Mouse (Mus musculus): ENCODE measurements at regions not wholly inside any gene's neighbourhood (a gene's known extent, or its start where the extent isn't known, plus 50 kb on each side); places are given as distances from the start of the nearest gene placed in this dataset.

DNA sequence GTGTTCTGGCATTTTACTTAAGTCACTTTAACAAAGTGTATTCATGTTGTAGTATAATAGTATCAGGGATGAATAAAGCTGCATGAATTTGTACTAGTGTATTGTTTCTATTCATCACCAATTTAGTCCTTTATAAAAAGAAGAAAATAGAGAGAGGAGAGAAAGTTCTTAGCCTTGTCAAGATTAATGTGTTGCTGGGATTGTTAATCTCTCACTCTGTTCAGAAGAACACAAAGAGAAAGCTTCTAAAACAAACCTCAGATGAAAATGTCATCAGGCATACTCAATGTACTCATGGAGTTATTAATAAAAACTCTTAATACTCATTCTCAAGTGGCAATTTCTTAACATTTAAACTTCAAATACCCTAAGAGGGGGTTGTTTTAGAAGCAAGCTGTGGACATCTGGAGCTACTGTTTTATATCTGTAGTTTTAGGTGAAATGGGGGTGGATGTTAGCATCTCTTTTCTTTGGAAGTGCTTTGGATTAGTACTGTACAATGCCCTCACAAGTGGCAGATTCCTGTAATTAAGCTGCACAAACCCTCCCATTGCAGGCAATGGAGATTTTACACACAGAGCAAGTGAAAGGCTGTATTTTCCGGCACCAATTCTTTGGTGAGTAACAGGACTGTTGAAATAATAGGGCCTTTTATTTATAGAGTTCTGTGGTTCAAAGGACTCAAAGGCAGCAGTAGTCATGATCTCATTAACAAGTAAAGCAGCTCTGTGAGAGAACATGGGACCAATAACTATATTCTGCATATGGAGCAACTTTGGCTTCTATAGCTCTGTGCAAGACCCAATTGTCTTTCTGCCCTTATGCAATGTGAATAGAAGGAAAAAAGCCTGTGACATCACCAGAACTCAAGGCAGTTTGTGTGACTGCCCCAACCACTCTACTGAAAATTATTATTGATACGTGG lies 273.4 kb upstream of the Epha5 start:
- no peaks in the 10 kb centered on the region for H3K9me3 ChIP-seq
- ATAC-seq (ENCODE audit: insufficient number of reproducible peaks, insufficient read depth, low FRiP score, low TSS enrichment): no peak
- H3K4me1 ChIP-seq: no peaks in the 10 kb centered on the region
- 85% methylated on average over 2 of the region's 2 CpGs for WGBS
- no peak overlapping the region for H3K4me3 ChIP-seq
- no peak overlapping the region for H3K9ac ChIP-seq
- no peaks in the 10 kb centered on the region for H3K36me3 ChIP-seq
- no peaks in the 10 kb centered on the region for H3K27me3 ChIP-seq
- H3K27ac ChIP-seq: no peak overlapping the region
- no peak overlapping the region for H3K4me2 ChIP-seq (replicated peaks)

DNA sequence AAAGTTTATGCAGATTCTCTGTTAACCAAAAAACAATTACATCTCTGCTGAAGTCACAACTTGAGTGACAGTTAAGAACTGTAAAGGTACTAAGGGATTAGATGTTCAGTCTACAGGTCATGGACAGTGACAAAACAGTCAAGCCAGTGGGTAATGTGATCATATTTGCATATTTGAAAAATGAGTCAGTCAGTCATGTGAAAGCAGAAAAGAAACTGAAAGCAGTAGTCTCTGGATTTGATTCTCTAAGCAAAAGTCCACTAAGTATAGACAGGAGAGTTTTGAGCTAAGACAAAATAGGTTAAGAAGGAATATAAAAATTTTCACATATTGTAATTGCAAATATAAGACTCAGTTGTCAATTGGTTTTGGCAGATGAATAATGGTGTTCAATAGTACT lies 270.4 kb upstream of the Epha5 start:
- Histone ChIP-seq H3K4me2 (replicated peaks) (no peak overlapping the region), H3K27ac (no peak overlapping the region), H3K9me3 (no peaks in the 10 kb centered on the region), H3K36me3 (no peaks in the 10 kb centered on the region), H3K4me3 (no peak overlapping the region), H3K4me1 (no peaks in the 10 kb centered on the region), H3K27me3 (no peaks in the 10 kb centered on the region), H3K9ac (no peak overlapping the region)
- ATAC-seq (ENCODE audit: insufficient number of reproducible peaks, insufficient read depth, low FRiP score, low TSS enrichment): no peak

DNA sequence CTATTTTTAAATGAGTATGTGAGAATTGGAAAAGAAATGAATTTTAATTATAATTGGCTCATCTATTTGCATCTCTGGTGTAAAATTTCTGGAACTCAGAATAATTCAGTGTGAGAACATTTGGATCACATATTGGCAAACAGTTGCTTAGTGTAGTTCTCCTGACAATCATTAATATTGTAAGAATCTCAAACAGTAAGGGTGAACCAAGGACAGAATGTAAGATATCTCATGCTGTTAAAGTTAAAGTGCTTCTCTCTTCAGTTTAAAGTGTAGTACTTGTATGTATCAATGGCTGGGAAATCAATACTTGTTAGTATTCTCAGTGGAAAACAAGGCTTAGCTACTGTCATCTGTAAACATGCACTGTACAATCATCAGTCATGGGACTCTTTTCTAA lies 238.0 kb upstream of the Epha5 start:
- Histone ChIP-seq H3K4me3 (no peak overlapping the region), H3K27me3 (no peaks in the 10 kb centered on the region), H3K9ac (no peak overlapping the region), H3K4me1 (no peaks in the 10 kb centered on the region), H3K9me3 (no peaks in the 10 kb centered on the region), H3K36me3 (no peaks in the 10 kb centered on the region), H3K4me2 (replicated peaks) (no peak overlapping the region), H3K27ac (no peak overlapping the region)
- no peak for ATAC-seq (ENCODE audit: insufficient number of reproducible peaks, insufficient read depth, low FRiP score, low TSS enrichment)

DNA sequence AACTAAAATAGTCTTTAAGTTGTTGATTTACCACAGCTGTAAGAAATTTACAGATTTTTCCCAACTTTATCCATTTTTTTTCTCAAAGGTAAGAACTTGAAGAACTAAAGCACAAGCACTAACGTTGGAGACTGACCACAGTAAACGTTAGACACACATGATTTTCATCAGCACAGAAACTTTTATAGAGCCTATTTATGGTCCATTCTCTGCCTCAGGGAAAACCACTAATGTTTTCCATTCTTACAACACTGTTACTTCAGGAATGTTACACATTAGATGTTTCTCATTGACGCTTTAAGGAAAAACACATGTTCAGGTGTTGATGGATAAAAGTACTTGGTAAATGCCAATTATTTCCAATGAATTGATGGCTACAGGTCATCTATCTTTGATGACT lies 218.3 kb upstream of the Epha5 start:
- no peaks in the 10 kb centered on the region for H3K27me3 ChIP-seq
- no peaks in the 10 kb centered on the region for H3K4me1 ChIP-seq
- no peak overlapping the region for H3K4me3 ChIP-seq
- no peak for ATAC-seq (ENCODE audit: insufficient number of reproducible peaks, insufficient read depth, low FRiP score, low TSS enrichment)
- no peak overlapping the region for H3K27ac ChIP-seq
- no peaks in the 10 kb centered on the region for H3K36me3 ChIP-seq
- H3K4me2 ChIP-seq (replicated peaks): no peak overlapping the region
- H3K9ac ChIP-seq: no peak overlapping the region
- no peaks in the 10 kb centered on the region for H3K9me3 ChIP-seq
- WGBS: 30% methylated on average over 3 of the region's 3 CpGs

DNA sequence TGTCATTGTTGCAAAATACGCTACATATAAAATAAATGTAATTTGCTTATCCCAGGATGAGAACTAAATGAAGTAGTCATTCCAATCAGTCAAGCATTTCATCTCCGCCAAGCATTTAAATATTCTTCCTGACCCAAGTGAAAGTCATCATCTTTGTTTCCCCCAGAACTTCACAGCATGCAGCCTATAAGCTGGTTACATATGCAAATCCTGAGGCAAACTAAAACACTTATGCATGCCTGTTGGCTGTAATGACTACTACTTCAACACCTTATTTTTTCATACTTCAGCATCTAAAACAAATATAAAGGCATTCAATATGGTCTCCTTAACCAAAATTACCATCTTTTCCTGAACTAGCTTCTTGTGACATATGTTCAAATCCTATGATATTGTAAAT lies 215.7 kb upstream of the Epha5 start:
- H3K4me3 ChIP-seq: no peak overlapping the region
- no peaks in the 10 kb centered on the region for H3K4me1 ChIP-seq
- H3K9me3 ChIP-seq: no peaks in the 10 kb centered on the region
- ATAC-seq (ENCODE audit: insufficient number of reproducible peaks, insufficient read depth, low FRiP score, low TSS enrichment): no peak
- no peak overlapping the region for H3K4me2 ChIP-seq (replicated peaks)
- H3K27ac ChIP-seq: no peak overlapping the region
- 85% methylated on average over 2 of the region's 2 CpGs for WGBS
- H3K36me3 ChIP-seq: no peaks in the 10 kb centered on the region
- no peak overlapping the region for H3K9ac ChIP-seq
- H3K27me3 ChIP-seq: no peaks in the 10 kb centered on the region

DNA sequence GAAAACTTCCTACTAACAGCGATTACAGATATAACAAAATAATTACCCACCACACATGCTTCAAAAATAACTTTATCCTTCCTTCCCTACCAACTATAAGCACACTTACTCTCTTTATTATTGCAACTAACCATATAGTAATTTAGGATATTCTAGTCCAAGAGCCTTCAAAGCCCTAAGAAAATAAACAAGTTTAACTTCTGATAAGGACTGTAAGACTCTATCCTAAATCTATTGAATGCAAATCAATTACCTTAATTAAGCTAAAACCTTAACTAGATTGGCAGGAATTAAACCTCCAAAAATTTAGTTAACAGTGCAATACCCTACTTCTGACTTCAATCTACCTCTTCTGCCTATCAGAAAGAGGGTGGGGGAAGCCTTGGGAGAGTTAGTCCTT lies 201.0 kb upstream of the Epha5 start:
- no peak for ATAC-seq (ENCODE audit: insufficient number of reproducible peaks, insufficient read depth, low FRiP score, low TSS enrichment)
- 93% methylated on average over 1 of the region's 1 CpGs for WGBS
- Histone ChIP-seq H3K9ac (no peak overlapping the region), H3K4me3 (no peak overlapping the region), H3K9me3 (no peaks in the 10 kb centered on the region), H3K27ac (no peak overlapping the region), H3K4me2 (replicated peaks) (no peak overlapping the region), H3K27me3 (no peaks in the 10 kb centered on the region), H3K4me1 (no peaks in the 10 kb centered on the region), H3K36me3 (no peaks in the 10 kb centered on the region)

DNA sequence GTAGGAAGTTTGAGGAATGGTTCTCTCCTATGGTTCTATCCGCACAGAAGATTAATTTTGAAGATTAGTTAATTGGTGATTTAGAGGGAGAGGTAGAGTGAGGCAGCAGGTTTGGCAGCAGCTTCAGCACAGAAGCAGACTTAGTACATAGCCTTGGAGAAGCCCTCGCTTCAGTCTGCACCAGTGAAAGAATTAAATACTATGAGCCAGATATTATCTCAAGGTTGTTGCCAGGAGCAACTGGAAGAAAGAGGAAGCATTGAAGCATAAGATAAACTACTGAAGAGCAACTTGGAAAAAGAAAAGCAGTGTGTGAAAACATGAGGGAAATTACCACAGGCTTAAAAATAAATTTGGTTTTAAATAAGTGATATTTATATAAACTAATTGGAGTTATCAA lies 191.5 kb upstream of the Epha5 start:
- H3K9me3 ChIP-seq: no peaks in the 10 kb centered on the region
- no peak overlapping the region for H3K4me2 ChIP-seq (replicated peaks)
- ATAC-seq (ENCODE audit: insufficient number of reproducible peaks, insufficient read depth, low FRiP score, low TSS enrichment): no peak
- H3K4me3 ChIP-seq: no peak overlapping the region
- 64% methylated on average over 2 of the region's 2 CpGs for WGBS
- H3K9ac ChIP-seq: no peak overlapping the region
- H3K27me3 ChIP-seq: no peaks in the 10 kb centered on the region
- H3K36me3 ChIP-seq: no peaks in the 10 kb centered on the region
- H3K27ac ChIP-seq: no peak overlapping the region
- no peaks in the 10 kb centered on the region for H3K4me1 ChIP-seq

DNA sequence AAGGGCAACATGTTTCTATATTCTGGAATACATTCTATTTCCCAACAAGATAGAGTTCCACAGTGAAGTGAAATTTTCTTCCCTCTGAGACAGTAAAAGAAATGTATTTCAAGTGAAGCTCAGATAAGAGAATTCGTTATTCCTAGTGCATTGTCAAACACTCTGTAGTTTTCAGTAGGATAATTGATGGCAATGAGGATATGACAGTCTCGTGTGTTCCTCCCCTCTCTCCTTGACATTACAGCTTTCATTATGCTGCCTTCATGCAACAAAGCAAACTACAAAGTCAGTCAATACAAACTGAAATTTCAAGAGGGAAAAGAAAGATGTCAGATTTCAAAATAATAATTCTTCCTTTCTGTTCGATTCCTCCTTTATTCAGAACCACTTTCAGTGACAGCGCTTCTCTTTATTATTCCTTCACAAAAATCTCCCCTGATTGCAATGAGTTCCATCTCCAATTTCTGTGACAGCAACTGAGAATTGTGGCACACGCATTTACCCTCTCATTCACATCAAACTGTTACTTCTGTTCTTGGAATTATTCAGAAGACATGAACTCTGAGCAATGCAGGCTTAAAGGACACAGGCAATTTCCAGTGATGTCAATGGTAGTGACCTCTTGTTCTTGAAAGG lies 148.2 kb upstream of the Epha5 start:
- no peaks in the 10 kb centered on the region for H3K27me3 ChIP-seq
- H3K36me3 ChIP-seq: no peaks in the 10 kb centered on the region
- no peak overlapping the region for H3K4me2 ChIP-seq (replicated peaks)
- H3K4me3 ChIP-seq: no peak overlapping the region
- ATAC-seq (ENCODE audit: insufficient number of reproducible peaks, insufficient read depth, low FRiP score, low TSS enrichment): no peak
- H3K27ac ChIP-seq: no peak overlapping the region
- H3K9me3 ChIP-seq: no peaks in the 10 kb centered on the region
- H3K9ac ChIP-seq: no peak overlapping the region
- 81% methylated on average over 5 of the region's 5 CpGs for WGBS
- no peaks in the 10 kb centered on the region for H3K4me1 ChIP-seq

DNA sequence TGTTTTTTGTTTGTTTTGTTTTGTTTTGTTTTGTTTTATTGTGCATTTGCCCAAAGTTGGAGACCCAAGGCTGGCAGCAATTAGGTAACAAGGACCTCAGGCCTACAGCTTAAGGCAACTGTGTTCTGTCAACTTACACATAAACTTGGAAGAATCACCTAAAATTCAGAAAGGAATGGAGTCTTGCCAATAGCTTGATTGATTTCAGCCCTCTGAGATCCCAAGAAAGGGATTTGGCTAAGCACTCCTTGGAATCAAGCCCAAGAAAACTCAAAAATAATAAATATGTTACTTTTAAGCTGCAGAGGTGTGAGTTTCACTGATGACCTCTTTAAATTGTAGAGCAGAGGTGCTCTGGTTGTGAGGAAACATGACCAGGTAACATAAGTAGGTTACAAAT lies 102.7 kb upstream of the Epha5 start:
- ATAC-seq (ENCODE audit: insufficient number of reproducible peaks, insufficient read depth, low FRiP score, low TSS enrichment): no peak
- no peaks in the 10 kb centered on the region for H3K36me3 ChIP-seq
- H3K4me2 ChIP-seq (replicated peaks): no peak overlapping the region
- H3K4me3 ChIP-seq: no peak overlapping the region
- no peak overlapping the region for H3K9ac ChIP-seq
- H3K9me3 ChIP-seq: no peaks in the 10 kb centered on the region
- H3K27ac ChIP-seq: no peak overlapping the region
- H3K27me3 ChIP-seq: no peaks in the 10 kb centered on the region
- no peaks in the 10 kb centered on the region for H3K4me1 ChIP-seq

DNA sequence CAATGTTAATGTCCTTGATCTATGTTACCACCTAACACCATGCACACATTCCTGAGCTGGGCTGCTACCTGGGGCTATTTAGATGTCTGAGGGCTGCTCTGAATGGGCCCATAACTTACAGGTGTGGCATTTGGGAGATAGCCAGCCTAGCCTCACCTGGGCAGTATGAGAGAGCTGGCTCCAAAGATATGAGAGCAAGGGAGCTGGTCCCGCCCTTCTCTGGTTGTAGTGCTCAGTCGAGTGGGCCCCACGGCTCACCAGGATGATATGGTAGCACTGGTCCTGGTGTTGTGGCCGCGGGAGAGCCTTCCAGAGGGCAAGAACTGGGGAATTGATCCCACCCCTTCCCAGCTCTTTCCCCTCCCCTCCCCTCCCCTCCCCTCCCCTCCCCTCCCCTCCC lies 93.0 kb upstream of the Epha5 start:
- H3K27me3 ChIP-seq: no peaks in the 10 kb centered on the region
- peak; percentile 60; the same call in 1 of the 2 replicates for ATAC-seq (ENCODE audit: insufficient number of reproducible peaks, insufficient read depth, low FRiP score, low TSS enrichment)

DNA sequence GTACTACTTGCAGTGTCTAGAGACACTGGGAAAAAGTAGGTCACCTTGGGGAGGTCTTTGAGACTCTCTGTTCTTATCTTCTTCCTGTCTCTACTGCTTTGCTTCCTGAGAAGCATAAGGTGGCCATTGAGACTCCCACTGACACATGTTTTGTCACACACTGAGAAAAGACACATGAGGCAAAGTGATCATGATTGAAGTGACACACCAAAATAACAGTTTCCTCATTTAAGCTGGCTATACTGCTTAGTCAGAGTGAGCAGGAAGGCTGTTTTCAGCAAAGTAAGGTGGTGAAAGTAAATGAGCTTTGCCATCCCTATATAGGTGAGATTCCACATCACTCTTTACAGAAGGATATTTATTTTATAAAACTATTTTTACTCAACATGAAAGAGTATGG lies 63.8 kb upstream of the Epha5 start:
- H3K27me3 ChIP-seq: no peaks in the 10 kb centered on the region
- no peak for ATAC-seq (ENCODE audit: insufficient number of reproducible peaks, insufficient read depth, low FRiP score, low TSS enrichment)
- H3K4me1 ChIP-seq: no peaks in the 10 kb centered on the region
- no peaks in the 10 kb centered on the region for H3K36me3 ChIP-seq
- no peak overlapping the region for H3K4me2 ChIP-seq (replicated peaks)
- no peak overlapping the region for H3K9ac ChIP-seq
- no peak overlapping the region for H3K4me3 ChIP-seq
- no peaks in the 10 kb centered on the region for H3K9me3 ChIP-seq
- H3K27ac ChIP-seq: no peak overlapping the region

More for the DNA sequence above, 93.0 kb upstream of the Epha5 start:
- H3K4me2 ChIP-seq (replicated peaks): no peak overlapping the region
- no peak overlapping the region for H3K4me3 ChIP-seq
- H3K27ac ChIP-seq: no peak overlapping the region
- no peaks in the 10 kb centered on the region for H3K36me3 ChIP-seq
- H3K9ac ChIP-seq: no peak overlapping the region
- WGBS: 85% methylated on average over 5 of the region's 5 CpGs
- H3K9me3 ChIP-seq: no peaks in the 10 kb centered on the region
- H3K4me1 ChIP-seq: no peaks in the 10 kb centered on the region

Measured in embryonic facial prominence, embryonic 12.5 days (tissue).